12 mouse cellular contexts compared by ENCODE assay signal in the genomic region with DNA sequence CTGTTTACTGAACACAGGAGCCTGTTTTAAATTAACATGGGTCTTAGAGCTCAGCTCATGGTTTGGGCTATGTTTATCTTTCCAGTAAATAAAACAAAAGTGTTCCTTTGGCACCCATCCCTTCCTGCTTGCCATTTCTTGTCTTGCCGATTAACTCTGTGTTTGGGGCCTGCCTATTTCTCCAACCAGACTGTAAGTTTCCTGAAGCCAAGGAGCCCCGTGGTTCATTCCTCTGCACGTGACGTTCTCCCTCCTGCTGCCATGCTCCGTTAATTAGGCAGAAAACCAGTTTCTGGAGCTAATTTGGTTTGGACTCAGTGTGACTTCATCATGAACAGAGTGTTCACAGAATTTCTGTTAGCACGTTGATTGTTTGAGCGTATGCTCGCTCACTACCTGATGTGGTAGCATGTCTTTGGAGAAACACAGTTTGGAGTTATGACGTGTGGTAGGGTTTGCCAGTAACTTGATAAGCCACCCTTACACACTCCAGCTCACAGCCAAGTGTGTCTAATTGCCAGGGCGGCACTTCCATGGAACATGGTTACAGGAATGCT.
A peak's percentile ranks its signal among the peaks of the same experiment; 100 is the strongest.
DNase-seq lines count a peak whose midpoint lies in the region; ATAC-seq and TF ChIP-seq lines count a peak whose summit lies in the region.
"Had no signal": no experiment of that assay in that cellular context is flagged by ENCODE, and none has a peak within 500 bp of the region (broad histone marks: within the 10 kb centered on the region; RNA-seq: fewer than 3 reads in every experiment).

No protein-coding gene starts in this region.

- H3K27me3 ChIP-seq in heart, embryonic 16.5 days (ENCODE audit: control insufficient read depth, insufficient read depth, low read length): no peaks in the 10 kb centered on the region
- H3K27me3 ChIP-seq in midbrain, embryonic 13.5 days: no peaks in the 10 kb centered on the region
- H3K27me3 ChIP-seq in midbrain, postnatal 0 days (ENCODE audit: insufficient read depth, low read length): no peaks in the 10 kb centered on the region
- H3K27me3 ChIP-seq in forebrain, embryonic 14.5 days (replicated peaks; ENCODE audit: control insufficient read depth, insufficient read depth, low read length): no peaks in the 10 kb centered on the region
- no peaks in the 10 kb centered on the region for H3K27me3 ChIP-seq in limb, embryonic 15.5 days
- H3K27me3 ChIP-seq: lung, embryonic 15.5 days had no signal

- H3K4me2 ChIP-seq in heart, embryonic 16.5 days (ENCODE audit: low read depth, low read length): no peak overlapping the region
- no peak overlapping the region for H3K4me2 ChIP-seq in midbrain, embryonic 13.5 days (replicated peaks)
- H3K4me2 ChIP-seq in midbrain, postnatal 0 days (ENCODE audit: low read depth, low read length, poor library complexity, severe bottlenecking): no peak overlapping the region
- H3K4me2 ChIP-seq in forebrain, embryonic 14.5 days (ENCODE audit: low read length): no peak overlapping the region
- no peak overlapping the region for H3K4me2 ChIP-seq in limb, embryonic 15.5 days
- H3K4me2 ChIP-seq: lung, embryonic 15.5 days had no signal

- peaks cover 42% of the 10 kb centered on the region for H3K4me1 ChIP-seq in heart, embryonic 16.5 days (ENCODE audit: control insufficient read depth, insufficient read depth, low read length)
- H3K4me1 ChIP-seq in midbrain, embryonic 13.5 days (replicated peaks): peaks cover 53% of the 10 kb centered on the region
- H3K4me1 ChIP-seq in midbrain, postnatal 0 days (ENCODE audit: insufficient read depth, low read length): peaks cover 3% of the 10 kb centered on the region; the same call in 1 of the 2 replicates
- H3K4me1 ChIP-seq in forebrain, embryonic 14.5 days (ENCODE audit: control insufficient read depth, insufficient read depth, low read length): peaks cover 10% of the 10 kb centered on the region
- H3K4me1 ChIP-seq in limb, embryonic 15.5 days: peaks cover 60% of the 10 kb centered on the region

- no peak for TF ChIP-seq CTCF in midbrain, postnatal 0 days (IDR thresholded peaks at IDR 0.05)

- peak overlapping the region; percentile 60 for H3K27ac ChIP-seq in heart, embryonic 16.5 days (ENCODE audit: low read length)
- 0 out of 2 replicates have a peak overlapping the region, but pooled peaks have one; percentile 45 for H3K27ac ChIP-seq in midbrain, embryonic 13.5 days
- no peak overlapping the region for H3K27ac ChIP-seq in midbrain, postnatal 0 days (ENCODE audit: low read depth, low read length)
- no peak overlapping the region for H3K27ac ChIP-seq in forebrain, embryonic 14.5 days (ENCODE audit: low read depth, low read length)
- H3K27ac ChIP-seq in limb, embryonic 15.5 days: peak overlapping the region; percentile 39; the same call in 1 of the 2 replicates
- H3K27ac ChIP-seq: lung, embryonic 15.5 days had no signal

- H3K36me3 ChIP-seq in heart, embryonic 16.5 days (ENCODE audit: control insufficient read depth, insufficient read depth): peaks cover 4% of the 10 kb centered on the region; the same call in 1 of the 2 replicates
- H3K36me3 ChIP-seq in midbrain, embryonic 13.5 days: peaks cover 6% of the 10 kb centered on the region; the same call in 1 of the 2 replicates
- H3K36me3 ChIP-seq in midbrain, postnatal 0 days (ENCODE audit: insufficient read depth, low read length): no peaks in the 10 kb centered on the region
- H3K36me3 ChIP-seq in forebrain, embryonic 14.5 days (ENCODE audit: control insufficient read depth, insufficient read depth, low read length): no peaks in the 10 kb centered on the region
- no peaks in the 10 kb centered on the region for H3K36me3 ChIP-seq in limb, embryonic 15.5 days

- 70% methylated on average over 10 of the region's 10 CpGs for WGBS in heart, embryonic 16.5 days
- WGBS in midbrain, embryonic 13.5 days: 82% methylated on average over 10 of the region's 10 CpGs
- 69% methylated on average over 10 of the region's 10 CpGs for WGBS in midbrain, postnatal 0 days
- WGBS in forebrain, embryonic 14.5 days: 40% methylated on average over 10 of the region's 10 CpGs
- WGBS in limb, embryonic 15.5 days: 38% methylated on average over 10 of the region's 10 CpGs

- H3K9ac ChIP-seq in heart, embryonic 16.5 days (ENCODE audit: low read length): no peak overlapping the region
- no peak overlapping the region for H3K9ac ChIP-seq in midbrain, embryonic 13.5 days (replicated peaks)
- H3K9ac ChIP-seq in midbrain, postnatal 0 days (replicated peaks; ENCODE audit: low read length, poor library complexity, severe bottlenecking): no peak overlapping the region
- no peak overlapping the region for H3K9ac ChIP-seq in forebrain, embryonic 14.5 days (ENCODE audit: low read length)
- no peak overlapping the region for H3K9ac ChIP-seq in limb, embryonic 15.5 days
- H3K9ac ChIP-seq: lung, embryonic 15.5 days had no signal

- DNase-seq in heart, adult 8-10 months (ENCODE audit: low spot score): no peak
- no peak for DNase-seq in midbrain, postnatal 0 days (ENCODE audit: low spot score)
- peak; percentile 72 for DNase-seq in forebrain, embryonic 14.5 days (ENCODE audit: low spot score)
- DNase-seq in ovary, postnatal 14 days (ENCODE audit: low spot score): no peak
- no peak for DNase-seq in frontal cortex, postnatal 14 days (ENCODE audit: low spot score in 2 of 2)
- DNase-seq: right cerebral cortex, postnatal 25 days; thymus, postnatal 14 days had no signal

- no peak for ATAC-seq in heart, embryonic 16.5 days (replicated peaks; ENCODE audit: extremely low read depth, insufficient read depth, low FRiP score)
- ATAC-seq in midbrain, embryonic 13.5 days: no peak
- ATAC-seq in midbrain, postnatal 0 days (ENCODE audit: low FRiP score): no peak
- peak; percentile 54 for ATAC-seq in forebrain, embryonic 14.5 days
- no peak for ATAC-seq in limb, embryonic 15.5 days (ENCODE audit: insufficient number of reproducible peaks, low FRiP score, low TSS enrichment, low read depth)
- ATAC-seq: activated CD4-positive, CD25-positive, alpha-beta regulatory T cell, adult 4 months had no signal

- H3K9me3 ChIP-seq in heart, embryonic 16.5 days (replicated peaks; ENCODE audit: control insufficient read depth, low read length): no peaks in the 10 kb centered on the region
- no peaks in the 10 kb centered on the region for H3K9me3 ChIP-seq in midbrain, embryonic 13.5 days
- no peaks in the 10 kb centered on the region for H3K9me3 ChIP-seq in midbrain, postnatal 0 days (ENCODE audit: low read length)
- H3K9me3 ChIP-seq in forebrain, embryonic 14.5 days (replicated peaks; ENCODE audit: control insufficient read depth, low read length): no peaks in the 10 kb centered on the region
- no peaks in the 10 kb centered on the region for H3K9me3 ChIP-seq in limb, embryonic 15.5 days
- H3K9me3 ChIP-seq: lung, embryonic 15.5 days had no signal

- H3K4me3 ChIP-seq in heart, embryonic 16.5 days (ENCODE audit: low read length): no peak overlapping the region
- H3K4me3 ChIP-seq in midbrain, embryonic 13.5 days (replicated peaks): no peak overlapping the region
- no peak overlapping the region for H3K4me3 ChIP-seq in midbrain, postnatal 0 days (ENCODE audit: low read depth, low read length)
- no peak overlapping the region for H3K4me3 ChIP-seq in forebrain, embryonic 14.5 days (ENCODE audit: low read depth, low read length)
- H3K4me3 ChIP-seq in limb, embryonic 15.5 days: no peak overlapping the region
- H3K4me3 ChIP-seq: lung, embryonic 15.5 days had no signal

Comparison
In these comparisons a context has a peak if more than half of its experiments do, and no peak if none do; other contexts are left out.
1. H3K27ac ChIP-seq: peak in heart, embryonic 16.5 days (single experiment), midbrain, embryonic 13.5 days (single experiment) and limb, embryonic 15.5 days (single experiment); none in midbrain, postnatal 0 days (single experiment) and forebrain, embryonic 14.5 days (single experiment).